Mouse (Mus musculus) neutrophil, adult 5-6 weeks (primary cell): ENCODE measurements at regions not wholly inside any gene's neighbourhood (a gene's known extent, or its start where the extent isn't known, plus 50 kb on each side); places are given as distances from the start of the nearest gene placed in this dataset.

Experiments used
- ATAC-seq: fragments of 151-379, 151-347 bp; 2 replicates; pipeline ENCODE4 v1.8.0; 2017; ENCODE audit warnings: mild to moderate bottlenecking, moderate TSS enrichment; ENCODE audit not compliant: insufficient number of reproducible peaks, poor library complexity, low FRiP score, severe bottlenecking; ENCODE audit errors: extremely low read depth

DNA sequence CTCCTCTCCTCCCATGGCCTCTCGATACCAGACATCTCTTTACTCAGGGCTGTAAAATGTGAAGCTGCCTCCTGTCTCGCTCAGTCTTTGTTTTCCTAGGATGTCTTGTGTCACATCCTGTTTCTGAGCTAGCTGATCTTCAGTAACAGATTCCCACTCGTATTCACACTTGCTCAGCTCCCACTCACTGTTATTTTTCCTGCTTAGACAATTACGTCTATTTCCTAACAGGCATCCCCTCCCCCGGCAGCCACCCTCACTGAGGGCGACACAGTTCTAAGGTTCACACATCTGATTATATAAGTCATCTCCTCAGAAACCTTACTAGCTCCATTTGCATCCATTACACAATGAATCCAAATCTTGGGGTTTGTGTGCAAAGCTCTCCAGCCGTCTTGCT lies 74.9 kb upstream of the Pde7b start:
- ATAC-seq, result no peak

DNA sequence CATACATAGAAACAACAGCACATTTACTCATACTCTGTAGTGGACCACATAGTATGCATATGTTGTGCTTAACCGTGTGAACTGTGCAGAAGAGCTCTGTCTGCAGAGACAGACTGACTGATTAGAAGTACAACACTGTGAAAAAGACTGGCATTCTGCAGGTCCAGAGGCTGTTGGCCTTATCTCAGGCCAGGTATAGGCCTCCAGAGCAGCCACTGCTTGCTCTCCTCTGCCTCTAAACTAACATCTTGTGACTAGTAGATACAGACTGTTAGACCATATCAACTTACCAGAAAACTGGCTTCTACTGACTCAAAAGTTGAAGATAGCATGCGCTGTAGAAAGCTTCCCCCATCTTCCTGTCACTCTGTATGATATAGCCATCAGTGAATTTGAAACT lies 73.5 kb upstream of the Pde7b start:
- no peak for ATAC-seq

DNA sequence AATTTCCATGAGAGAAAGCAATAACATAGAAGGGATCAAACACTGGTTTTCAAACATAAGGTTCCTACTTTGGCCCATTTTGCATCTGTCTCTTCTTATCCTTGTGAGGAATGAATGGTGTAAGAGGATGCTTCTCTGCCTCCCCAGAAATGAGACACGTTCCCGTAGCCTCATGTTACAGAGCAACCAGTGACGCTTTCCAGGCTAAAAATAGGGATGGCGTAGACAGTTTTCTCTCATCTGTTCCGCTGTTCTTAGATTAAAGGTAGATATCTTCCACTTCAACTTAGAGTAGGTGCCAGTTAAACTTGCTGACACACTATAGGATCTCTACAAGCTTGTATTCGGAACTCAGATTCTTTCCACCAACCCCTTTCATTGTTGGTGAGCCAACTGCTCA lies 69.1 kb upstream of the Pde7b start:
- no peak for ATAC-seq

DNA sequence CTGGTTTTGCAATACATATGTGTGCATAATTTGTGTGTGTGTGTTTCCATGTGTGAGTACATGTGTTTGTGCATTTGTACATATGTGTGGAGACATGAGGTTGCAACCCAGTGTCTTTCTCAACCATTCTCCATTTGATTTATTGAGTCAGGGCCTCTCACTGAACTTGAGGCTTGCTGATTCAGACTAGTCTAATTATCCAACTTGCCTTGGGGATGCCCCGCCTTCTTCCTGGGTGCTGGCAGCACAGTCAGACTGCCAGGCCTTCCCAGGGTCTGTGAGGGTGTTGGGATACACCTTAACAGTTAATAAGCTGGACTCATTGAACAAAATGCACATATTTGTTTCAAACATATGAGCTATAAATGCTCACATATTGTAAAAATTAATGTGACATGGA lies 56.1 kb upstream of the Pde7b start:
- no peak for ATAC-seq

DNA sequence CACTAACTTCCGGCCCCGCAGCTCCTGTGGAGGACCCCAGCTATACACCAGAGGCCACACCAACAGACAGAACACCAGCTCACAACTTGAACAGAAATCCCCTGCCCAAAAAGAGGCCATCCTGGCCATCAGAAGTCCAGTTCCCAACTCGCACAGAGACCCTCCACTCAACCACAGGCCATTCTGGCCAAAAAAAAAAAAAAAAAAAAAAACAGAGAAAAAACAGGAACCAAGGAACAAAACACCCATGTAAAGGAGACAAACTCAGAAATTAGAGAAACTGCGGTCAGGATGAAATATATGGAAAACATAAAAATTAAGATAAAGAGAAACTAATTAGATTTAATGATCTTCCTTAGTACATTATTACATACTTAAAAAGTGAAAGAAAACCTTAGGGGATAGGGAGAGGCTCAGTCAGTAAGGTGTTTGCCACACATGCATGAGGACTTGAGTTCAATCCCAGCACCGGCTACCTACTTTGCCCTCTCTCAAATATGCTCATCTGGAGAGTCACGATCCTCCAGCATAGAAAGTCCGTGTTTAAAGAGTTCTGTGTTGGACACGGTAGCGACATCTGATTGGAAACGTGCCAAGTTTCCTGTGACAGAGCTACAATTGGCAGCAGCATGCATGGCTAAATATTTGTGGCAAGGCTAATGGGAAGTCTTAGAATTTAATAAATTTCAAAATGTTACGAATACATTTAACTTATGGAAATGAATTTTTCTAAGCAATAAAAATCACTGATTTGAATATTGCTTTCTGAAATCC lies 51.9 kb upstream of the Pde7b start:
- no peak for ATAC-seq

DNA sequence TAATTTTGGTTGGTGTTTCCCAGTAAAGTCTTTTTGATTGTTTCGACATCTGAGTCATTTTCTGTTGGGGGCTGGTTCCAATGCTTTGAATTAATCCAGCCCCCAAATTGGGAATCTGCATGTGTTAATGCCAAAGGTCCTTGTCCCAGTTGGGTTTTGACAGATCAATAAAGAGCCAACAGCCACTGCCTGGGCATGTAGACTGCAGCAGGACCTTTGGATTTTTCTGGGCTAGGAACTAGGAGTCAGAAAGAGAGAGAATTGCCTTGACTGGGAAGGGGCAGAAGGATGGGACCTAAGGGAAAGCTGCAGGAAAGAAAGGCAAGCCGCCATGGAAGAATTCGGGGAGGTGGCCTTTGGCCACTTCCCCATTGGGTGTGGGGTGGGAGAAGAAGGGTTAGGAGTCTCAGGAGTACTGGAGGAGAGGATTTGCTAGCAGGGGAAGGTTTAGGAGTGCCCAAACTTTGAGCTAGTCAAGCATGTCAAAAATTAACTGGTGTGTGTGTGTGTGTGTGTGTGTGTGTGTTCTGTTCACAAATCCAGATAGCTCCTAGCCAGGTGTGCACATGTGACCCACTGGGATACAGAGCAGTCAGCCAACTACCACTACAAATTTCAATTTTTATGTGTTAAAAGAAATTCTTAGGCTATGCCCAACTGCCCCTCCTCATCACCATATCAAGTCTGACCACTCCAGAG lies 51.0 kb upstream of the Pde7b start:
- no peak for ATAC-seq
